Mouse (Mus musculus) liver, embryonic 14 days (tissue): ENCODE results near the gene Mettl21a. TPM values are rescaled to one million over a fixed set of nuclear protein-coding genes. Genes with fewer than 3 reads are reported as not detected.

Experiments used
- polyA plus RNA-seq: library from polyadenylated mRNA; depleted of rRNA; stranded (reverse); fragments of >200 nt; gene quantifications from 2 replicates; pipeline ENCODE4 v1.2.3, GENCODE M21; 2012; rRNA removed

Mettl21a gene
- 4.0 and 4.3 TPM in 2 replicates for polyA plus RNA-seq

DNA sequence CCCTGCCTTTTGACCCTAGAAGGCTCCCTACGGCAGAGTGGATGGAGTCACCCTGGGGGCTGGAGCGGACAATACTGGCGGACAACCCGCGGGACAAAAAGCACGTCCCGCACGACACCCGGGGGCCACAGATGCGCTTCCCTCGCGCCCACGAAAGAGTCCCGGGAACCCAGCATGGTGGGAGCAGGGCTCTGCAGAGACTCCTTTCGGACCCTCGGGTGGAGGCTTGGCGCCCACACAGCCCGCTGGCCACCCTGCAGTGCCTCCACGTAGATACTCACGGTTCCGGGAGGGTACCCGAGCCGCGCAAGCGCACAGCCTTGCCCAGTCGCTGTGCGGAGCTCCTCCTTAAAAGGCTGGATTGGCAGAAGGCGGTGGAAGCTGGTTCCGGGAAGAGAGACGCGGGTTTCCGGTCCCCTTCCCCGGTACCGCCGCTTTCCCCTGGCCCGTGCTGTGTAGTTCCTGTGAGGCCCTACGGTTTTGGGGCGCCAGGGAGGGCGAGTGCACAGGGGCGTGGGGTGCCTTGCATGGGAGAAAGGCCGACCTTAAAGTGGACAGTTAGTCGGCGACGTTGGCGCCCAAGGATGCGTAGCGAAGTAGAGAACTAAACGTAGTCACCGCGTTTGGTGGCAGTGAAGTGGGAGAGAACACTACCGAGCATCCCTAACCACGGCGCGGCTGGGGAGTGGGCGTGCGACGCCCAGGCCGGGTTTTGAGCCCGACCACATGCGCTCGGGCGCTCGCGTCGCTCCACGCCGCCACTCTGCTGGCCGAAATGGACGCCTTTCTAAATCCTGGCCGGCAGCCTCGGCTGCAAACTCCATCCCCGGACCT is at the start of gene Mettl21a:
Mettl21a (minus strand) TSS at position 362 of the 834 bp plus-strand sequence.

Other genes with a start within 250 kb of the Mettl21a start
- 5.4 and 5.7 TPM in 2 replicates for gene Creb1, start 84.6 kb downstream of the Mettl21a start, polyA plus RNA-seq
- 4.4 and 4.8 TPM in 2 replicates for gene Ccnyl1, start 73.2 kb upstream of the Mettl21a start, polyA plus RNA-seq
- gene Fzd5, start 120.5 kb upstream of the Mettl21a start, polyA plus RNA-seq = 3.4 and 3.7 TPM in 2 replicates